Mouse (Mus musculus): ENCODE results near the gene Capns1.

The Capns1 gene

GRCm38 (mm10) chr7:30170283-30170951 lies 28.2 kb downstream of the Capns1 start:
- no peak for DNase-seq

GRCm38 (mm10) chr7:30169583-30170282 lies 28.9 kb downstream of the Capns1 start, which contains the start of gene Zfp146:
TSS of gene Zfp146 (minus strand) at chr7:30169750.
- peak; percentile 90 to 95 for DNase-seq

GRCm38 (mm10) chr7:30168914-30169582 lies 29.6 kb downstream of the Capns1 start:
- no peak for DNase-seq

GRCm38 (mm10) chr7:30164745-30165144 lies 33.9 kb downstream of the Capns1 start:
- DNase-seq = no peak

- no peak for DNase-seq
Observed at GRCm38 (mm10) chr7:30163113-30163512, 35.5 kb downstream of the Capns1 start.

- DNase-seq = no peak
Observed at GRCm38 (mm10) chr7:30155507-30155906, 43.1 kb downstream of the Capns1 start.

GRCm38 (mm10) chr7:30154040-30154439 lies 44.6 kb downstream of the Capns1 start:
- DNase-seq = no peak

- DNase-seq = no peak
Observed at GRCm38 (mm10) chr7:30147011-30147410, 51.6 kb downstream of the Capns1 start.

- DNase-seq = peak; percentile 88 to 93
Observed at GRCm38 (mm10) chr7:30143555-30144209, 54.9 kb downstream of the Capns1 start.

- no peak for DNase-seq
Observed at GRCm38 (mm10) chr7:30143170-30143554, 55.4 kb downstream of the Capns1 start.
